Mouse (Mus musculus): ENCODE data around the gene Unc93b1.

Gene Unc93b1

GRCm38 (mm10) chr19:3935032-3935895 lies at the start of gene Unc93b1:
TSS of gene Unc93b1 (plus strand) at chr19:3935186.
- DNase-seq = peak; percentile 76 to 82

- DNase-seq = no peak
Observed at GRCm38 (mm10) chr19:3889096-3889495, 45.9 kb upstream of the Unc93b1 start.

- peak in 1 of 2 experiments; percentile 62 for DNase-seq
Observed at GRCm38 (mm10) chr19:3890181-3890580, 44.8 kb upstream of the Unc93b1 start.

GRCm38 (mm10) chr19:3893545-3894116 lies 41.4 kb upstream of the Unc93b1 start:
- no peak for DNase-seq

GRCm38 (mm10) chr19:3894294-3894693 lies 40.7 kb upstream of the Unc93b1 start:
- no peak for DNase-seq

- no peak for DNase-seq
Observed at GRCm38 (mm10) chr19:3895171-3895631, 39.8 kb upstream of the Unc93b1 start.

- no peak for DNase-seq
Observed at GRCm38 (mm10) chr19:3896208-3896607, 38.8 kb upstream of the Unc93b1 start.

GRCm38 (mm10) chr19:3897557-3897956 lies 37.4 kb upstream of the Unc93b1 start:
- no peak for DNase-seq

- no peak for DNase-seq
Observed at GRCm38 (mm10) chr19:3898952-3899351, 36.0 kb upstream of the Unc93b1 start.

- DNase-seq = no peak
Observed at GRCm38 (mm10) chr19:3899618-3900017, 35.4 kb upstream of the Unc93b1 start.

- no peak for DNase-seq
Observed at GRCm38 (mm10) chr19:3902966-3903365, 32.0 kb upstream of the Unc93b1 start.

GRCm38 (mm10) chr19:3903648-3904362 lies 31.2 kb upstream of the Unc93b1 start:
- DNase-seq = no peak

GRCm38 (mm10) chr19:3904363-3904675 lies 30.7 kb upstream of the Unc93b1 start:
- DNase-seq = no peak

GRCm38 (mm10) chr19:3905261-3905969 lies 29.6 kb upstream of the Unc93b1 start:
- peak; percentile 58 to 60 for DNase-seq

- DNase-seq = no peak
Observed at GRCm38 (mm10) chr19:3906326-3906725, 28.7 kb upstream of the Unc93b1 start.

GRCm38 (mm10) chr19:3906795-3907786 lies 27.9 kb upstream of the Unc93b1 start, which contains the start of gene Tcirg1:
TSS of gene Tcirg1 (minus strand) at chr19:3907133.
- DNase-seq = peak; percentile 92 to 93

- no peak for DNase-seq
Observed at GRCm38 (mm10) chr19:3907876-3908660, 26.9 kb upstream of the Unc93b1 start.

GRCm38 (mm10) chr19:3910206-3910605 lies 24.8 kb upstream of the Unc93b1 start:
- DNase-seq = peak in 1 of 2 experiments; percentile 33

- DNase-seq = peak; percentile 93 to 98
Observed at GRCm38 (mm10) chr19:3912337-3913204, 22.4 kb upstream of the Unc93b1 start, which contains the start of gene Ndufs8. TSS of gene Ndufs8 (minus strand) at chr19:3912774.

GRCm38 (mm10) chr19:3913692-3914091 lies 21.3 kb upstream of the Unc93b1 start:
- DNase-seq = no peak

All from kidney, postnatal 36 days (tissue).